Mouse (Mus musculus): ENCODE data around the gene Synpo2l. TPM values are rescaled to one million over a fixed set of nuclear protein-coding genes. Genes with fewer than 3 reads are reported as not detected.
A peak's percentile ranks its signal among the peaks of the same experiment; 100 is the strongest.
"Not testable (repeated sequence)": the region's sequence is repeated elsewhere in the genome, so short reads cannot be mapped to it uniquely, and the experiment has no call there.

The Synpo2l gene
- under 1 TPM in 2 of 26 experiments, not detected in 24; 0.24 to 0.27 TPM for total RNA-seq (2018; cell fraction: chromatin; rRNA removed)
- under 1 TPM in 12 of 26 experiments, not detected in 14; 0.03 to 0.06 (median 0.04) TPM for total RNA-seq (2018; cell fraction: cytosol; rRNA removed)
- under 1 TPM in 2 of 26 experiments, not detected in 24; 0.14 to 0.37 TPM for total RNA-seq (2018; cell fraction: nucleus; rRNA removed)
- polyA plus RNA-seq (2018): not detected in 3 replicates

DNA sequence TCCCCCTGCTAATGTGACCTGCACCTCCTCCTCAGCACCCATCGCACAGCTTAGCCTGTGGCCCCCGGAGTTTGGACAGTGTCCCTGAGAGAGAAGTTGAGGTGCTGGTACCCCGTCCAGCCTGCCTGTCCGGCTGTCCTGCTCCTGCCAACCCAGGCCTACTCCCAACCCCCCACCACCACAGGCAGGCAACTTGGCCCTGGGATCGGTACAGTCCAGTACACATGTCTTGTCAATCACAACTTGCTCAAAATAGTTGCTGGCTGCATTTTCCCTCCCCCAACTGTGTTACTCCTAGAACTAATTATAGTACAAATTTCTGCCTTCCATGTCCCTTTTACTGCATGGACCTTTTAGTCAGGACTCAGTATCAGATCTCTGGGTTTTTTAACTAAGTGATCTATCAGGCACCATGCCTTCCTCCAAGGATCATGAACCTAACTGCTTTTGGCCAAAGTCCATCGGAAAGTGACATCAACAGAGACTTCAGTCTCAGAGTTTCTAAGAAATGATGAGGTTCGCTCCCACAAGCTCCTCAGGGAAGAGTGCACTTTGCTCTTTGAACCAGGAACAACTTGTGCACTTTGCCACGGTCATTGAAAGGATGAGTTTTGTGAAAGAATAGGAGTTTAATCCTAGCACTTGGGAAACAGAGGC, at the start of gene Synpo2l:
Gene Synpo2l (minus strand): TSS at position 201 of the 657 bp plus-strand sequence.
- H3K27ac ChIP-seq: no peak within 1 kb of the TSS
- H3K79me2 ChIP-seq (ENCODE audit: inconsistent target): no peaks in the 10 kb centered on the region
- WGBS (ENCODE audit: missing documents): 92% methylated on average over 8 of the region's 8 CpGs

GRCm38 (mm10) chr14:20713832-20714231, 45.7 kb upstream of the Synpo2l start:
- Histone ChIP-seq H3K4me3 (ENCODE audit: inconsistent target) (no peak overlapping the region), H3K36me3 (ENCODE audit: inconsistent target) (peaks cover 84% of the 10 kb centered on the region), H3K79me2 (ENCODE audit: inconsistent target) (peaks cover 28% of the 10 kb centered on the region), H3K27ac (no peak overlapping the region)
- WGBS (ENCODE audit: missing documents): 95% methylated on average over 11 of the region's 11 CpGs

More for the DNA sequence above, at the start of gene Synpo2l:
- no peak within 1 kb of the TSS for H3K4me3 ChIP-seq (ENCODE audit: inconsistent target)
- no peaks in the 10 kb centered on the region for H3K36me3 ChIP-seq (ENCODE audit: inconsistent target)

DNA sequence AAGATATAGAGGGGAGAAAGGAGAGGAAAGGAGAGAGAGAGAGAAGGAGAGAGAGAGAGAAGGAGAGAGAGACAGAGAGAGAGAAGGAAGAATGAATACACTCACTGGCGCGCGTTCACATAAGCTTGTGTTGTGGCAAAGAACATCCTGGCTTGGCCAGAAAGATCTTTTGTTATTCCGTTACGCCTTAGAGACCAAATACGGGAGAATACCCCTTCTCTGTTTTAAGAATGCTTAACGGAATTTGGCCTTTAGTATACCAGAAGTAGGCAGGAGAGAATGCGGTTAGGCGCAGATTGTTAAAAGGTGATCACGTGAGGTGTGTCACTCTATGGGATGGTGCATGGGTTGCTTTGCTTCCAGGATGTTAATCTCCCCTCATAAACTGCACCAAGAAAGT, 40.1 kb upstream of the Synpo2l start:
- H3K36me3 ChIP-seq (ENCODE audit: inconsistent target): peaks cover 28% of the 10 kb centered on the region
- 10% methylated on average over 10 of the region's 10 CpGs for WGBS (ENCODE audit: missing documents)
- H3K27ac ChIP-seq: peak overlapping the region; percentile 41

GRCm38 (mm10) chr14:20707201-20708190, 39.3 kb upstream of the Synpo2l start, which contains the start of gene Zswim8:
Gene Zswim8, plus strand, starts transcription at chr14:20707552.
- Histone ChIP-seq H3K36me3 (ENCODE audit: inconsistent target) (peaks cover 21% of the 10 kb centered on the region), H3K4me3 (ENCODE audit: inconsistent target) (peak within 1 kb of the TSS; percentile 77), H3K27ac (peak within 1 kb of the TSS; percentile 65), H3K79me2 (ENCODE audit: inconsistent target) (peaks cover 60% of the 10 kb centered on the region)
- WGBS (ENCODE audit: missing documents): under 1% methylated on average over 62 of the region's 80 CpGs

More for the DNA sequence above, 40.1 kb upstream of the Synpo2l start:
- H3K79me2 ChIP-seq (ENCODE audit: inconsistent target): peaks cover 55% of the 10 kb centered on the region
- peak overlapping the region; percentile 77 for H3K4me3 ChIP-seq (ENCODE audit: inconsistent target)

- Histone ChIP-seq H3K4me3 (ENCODE audit: inconsistent target) (peak overlapping the region; percentile 96), H3K79me2 (ENCODE audit: inconsistent target) (peaks cover 68% of the 10 kb centered on the region), H3K27ac (peak overlapping the region; percentile 65)
- not testable (repeated sequence) for H3K36me3 ChIP-seq (ENCODE audit: inconsistent target)
- 17% methylated on average over 6 of the region's 8 CpGs for WGBS (ENCODE audit: missing documents)
These were observed 35.3 kb upstream of the Synpo2l start for GRCm38 (mm10) chr14:20703461-20703860.

DNA sequence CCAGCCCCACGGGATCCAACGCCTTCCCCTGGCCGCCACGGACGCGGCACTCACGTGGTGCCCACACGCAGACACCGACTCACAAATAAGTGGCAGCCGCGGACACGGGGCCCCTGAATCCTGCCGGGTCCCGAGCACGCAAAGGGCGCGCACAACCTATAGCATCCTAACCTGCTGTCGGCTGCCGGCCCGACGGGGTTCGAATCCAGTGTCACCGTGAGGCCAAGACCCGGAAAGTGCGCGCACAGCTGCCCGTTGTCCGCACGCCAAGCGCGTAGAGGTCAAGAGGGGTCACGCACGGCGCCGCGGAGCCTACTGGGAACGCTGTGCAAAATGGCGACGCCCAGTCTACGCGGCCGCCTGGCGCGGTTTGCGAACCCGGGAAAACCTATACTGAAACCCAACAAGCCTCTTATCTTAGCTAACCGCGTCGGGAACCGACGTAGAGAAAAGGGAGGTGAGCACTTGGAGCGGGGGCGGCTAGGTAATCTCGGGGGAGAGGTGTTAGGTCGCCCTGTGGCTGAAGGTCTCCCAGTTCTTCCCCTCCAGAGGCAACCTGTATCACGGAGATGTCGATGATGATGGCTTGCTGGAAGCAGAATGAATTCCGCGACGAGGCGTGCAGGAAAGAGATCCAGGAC, 34.7 kb upstream of the Synpo2l start, which contains the start of gene Chchd1:
Gene Chchd1 (plus strand): TSS at position 266 of the 641 bp plus-strand sequence.
- WGBS (ENCODE audit: missing documents): under 1% methylated on average over 61 of the region's 61 CpGs
- H3K79me2 ChIP-seq (ENCODE audit: inconsistent target): peaks cover 68% of the 10 kb centered on the region
- peak within 1 kb of the TSS; percentile 65 for H3K27ac ChIP-seq
- H3K36me3 ChIP-seq (ENCODE audit: inconsistent target): no peaks in the 10 kb centered on the region
- peak within 1 kb of the TSS; percentile 96 for H3K4me3 ChIP-seq (ENCODE audit: inconsistent target)

GRCm38 (mm10) chr14:20702096-20702740, 34.1 kb upstream of the Synpo2l start:
- peaks cover 72% of the 10 kb centered on the region for H3K79me2 ChIP-seq (ENCODE audit: inconsistent target)
- H3K4me3 ChIP-seq (ENCODE audit: inconsistent target): peak overlapping the region; percentile 96
- peak overlapping the region; percentile 65 for H3K27ac ChIP-seq
- WGBS (ENCODE audit: missing documents): 17% methylated on average over 15 of the region's 15 CpGs
- no peaks in the 10 kb centered on the region for H3K36me3 ChIP-seq (ENCODE audit: inconsistent target)

DNA sequence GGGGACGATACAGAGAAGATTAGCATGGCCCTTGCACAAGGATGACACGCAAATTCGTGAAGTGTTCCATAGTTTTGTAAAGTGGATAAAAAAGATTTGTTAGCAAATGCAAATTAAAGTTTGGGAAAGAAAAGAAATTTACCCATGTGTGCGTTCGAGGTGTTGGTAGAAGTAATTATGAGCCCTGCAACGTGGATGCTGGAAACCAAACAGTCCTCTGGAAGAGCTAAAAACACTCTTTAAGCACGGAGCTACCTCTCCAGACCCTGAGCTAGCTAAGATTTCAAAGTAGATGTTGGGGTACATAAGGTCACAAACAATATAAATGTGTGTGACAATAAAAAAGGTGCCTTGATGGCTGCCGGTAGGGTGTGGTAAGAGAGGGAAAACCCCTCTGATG, 33.4 kb upstream of the Synpo2l start:
- peaks cover 79% of the 10 kb centered on the region for H3K79me2 ChIP-seq (ENCODE audit: inconsistent target)
- no peaks in the 10 kb centered on the region for H3K36me3 ChIP-seq (ENCODE audit: inconsistent target)
- H3K4me3 ChIP-seq (ENCODE audit: inconsistent target): peak overlapping the region; percentile 96; the same call in 1 of the 2 replicates
- 85% methylated on average over 8 of the region's 8 CpGs for WGBS (ENCODE audit: missing documents)
- H3K27ac ChIP-seq: no peak overlapping the region

- H3K4me3 ChIP-seq (ENCODE audit: inconsistent target): no peak overlapping the region
- H3K36me3 ChIP-seq (ENCODE audit: inconsistent target): no peaks in the 10 kb centered on the region
- 96% methylated on average over 3 of the region's 3 CpGs for WGBS (ENCODE audit: missing documents)
- no peak overlapping the region for H3K27ac ChIP-seq
- peaks cover 88% of the 10 kb centered on the region for H3K79me2 ChIP-seq (ENCODE audit: inconsistent target)
These were observed 32.2 kb upstream of the Synpo2l start for GRCm38 (mm10) chr14:20700362-20700761.

DNA sequence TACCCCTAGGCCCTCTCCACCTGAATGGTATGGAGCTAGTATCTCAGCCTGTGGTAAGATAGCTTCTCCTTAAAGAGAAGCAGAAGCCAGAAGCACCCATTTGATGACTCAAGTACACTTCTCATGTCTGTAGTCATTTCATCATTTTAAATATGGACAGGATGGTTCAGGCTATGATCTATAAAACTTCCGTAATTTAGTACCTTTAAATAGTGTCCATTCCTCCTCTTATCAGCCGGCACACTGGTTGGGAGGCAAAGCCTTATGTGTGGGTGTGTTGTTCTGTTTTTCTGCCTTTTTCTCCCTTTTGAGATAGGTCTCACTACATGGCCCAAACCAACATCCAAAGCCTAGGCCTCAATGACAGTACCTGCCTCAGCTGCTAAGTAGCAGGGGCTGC, 30.4 kb upstream of the Synpo2l start:
- WGBS (ENCODE audit: missing documents): 83% methylated on average over 2 of the region's 2 CpGs
- H3K27ac ChIP-seq: no peak overlapping the region

GRCm38 (mm10) chr14:20696986-20697385, 28.8 kb upstream of the Synpo2l start:
- Histone ChIP-seq H3K79me2 (ENCODE audit: inconsistent target) (peaks cover 63% of the 10 kb centered on the region), H3K27ac (no peak overlapping the region), H3K4me3 (ENCODE audit: inconsistent target) (no peak overlapping the region), H3K36me3 (ENCODE audit: inconsistent target) (peaks cover 16% of the 10 kb centered on the region)
- WGBS (ENCODE audit: missing documents): 5% methylated on average over 1 of the region's 1 CpGs

More for the DNA sequence above, 30.4 kb upstream of the Synpo2l start:
- Histone ChIP-seq H3K4me3 (ENCODE audit: inconsistent target) (no peak overlapping the region), H3K36me3 (ENCODE audit: inconsistent target) (peaks cover 1% of the 10 kb centered on the region; the same call in 1 of the 2 replicates), H3K79me2 (ENCODE audit: inconsistent target) (peaks cover 76% of the 10 kb centered on the region)

DNA sequence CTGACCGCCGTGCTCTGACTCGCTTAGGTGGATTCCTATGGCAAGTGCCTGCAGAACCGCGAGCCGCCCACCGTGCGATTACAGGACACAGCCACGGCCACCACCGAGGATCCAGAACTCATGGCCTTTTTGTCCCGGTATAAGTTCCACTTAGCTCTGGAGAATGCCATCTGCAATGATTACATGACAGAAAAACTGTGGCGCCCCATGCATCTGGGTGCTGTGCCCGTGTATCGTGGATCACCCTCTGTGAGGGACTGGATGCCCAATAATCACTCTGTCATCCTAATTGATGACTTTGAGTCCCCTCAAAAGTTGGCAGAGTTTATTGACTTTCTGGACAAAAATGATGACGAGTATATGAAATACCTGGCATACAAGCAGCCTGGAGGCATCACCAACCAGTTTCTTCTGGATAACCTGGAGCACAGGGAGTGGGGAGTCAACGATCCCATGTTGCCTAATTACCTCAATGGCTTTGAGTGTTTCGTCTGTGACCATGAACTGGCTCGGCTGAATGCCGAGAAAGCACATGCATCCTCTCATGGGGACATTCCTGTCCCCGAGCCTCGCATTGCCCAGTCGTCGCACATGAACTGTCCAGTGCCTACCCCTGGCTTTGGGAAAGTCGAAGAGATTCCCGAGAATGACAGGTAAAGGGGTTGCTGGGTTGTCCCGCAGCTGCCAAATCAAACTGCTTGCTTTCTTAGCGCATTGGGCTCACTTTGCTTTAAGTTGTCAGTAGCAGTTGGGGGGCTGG, 27.8 kb upstream of the Synpo2l start:
- Histone ChIP-seq H3K27ac (no peak overlapping the region), H3K36me3 (ENCODE audit: inconsistent target) (peaks cover 25% of the 10 kb centered on the region), H3K4me3 (ENCODE audit: inconsistent target) (peak overlapping the region; percentile 31), H3K79me2 (ENCODE audit: inconsistent target) (peaks cover 53% of the 10 kb centered on the region)
- 29% methylated on average over 24 of the region's 27 CpGs for WGBS (ENCODE audit: missing documents)
